ENCODE assay signal across 8 mouse cellular contexts in the genomic region with DNA sequence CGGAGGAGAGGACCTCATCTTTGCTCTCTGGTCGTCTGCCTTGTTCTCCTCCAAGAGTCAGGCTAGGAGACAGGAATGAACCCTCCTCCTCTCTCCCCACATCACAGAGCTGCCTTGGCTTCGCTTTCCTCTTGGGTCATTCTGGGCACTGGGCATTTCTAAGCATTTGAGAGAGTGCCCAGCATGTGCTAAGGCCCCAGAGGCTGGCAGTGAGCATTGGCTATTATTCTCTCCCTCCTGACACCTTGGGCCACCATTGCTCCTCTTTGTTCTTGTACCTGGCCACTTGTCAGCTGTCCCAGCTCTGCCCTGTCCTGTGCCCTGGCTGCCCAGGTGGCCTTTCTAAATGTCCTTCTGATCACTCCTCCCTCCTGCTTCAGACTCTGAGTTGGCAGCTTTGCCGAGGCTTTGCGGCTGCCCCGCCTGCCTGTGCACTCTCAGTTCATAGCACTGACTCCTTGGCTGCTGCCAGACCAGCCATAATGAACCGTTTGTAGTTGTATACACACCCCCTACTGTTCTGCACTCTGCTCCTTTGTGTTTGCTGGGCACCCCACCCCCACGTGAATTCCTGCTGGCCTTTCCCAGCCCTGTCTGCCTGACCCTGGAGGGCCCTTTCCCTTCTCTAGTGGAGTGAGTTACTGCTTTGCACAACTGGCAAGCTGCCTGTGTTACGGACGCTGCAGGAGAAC.
DNase-seq lines count a peak whose midpoint lies in the region; ATAC-seq lines count a peak whose summit lies in the region.

No protein-coding gene starts in this region.

- peak; percentile 73 for ATAC-seq in intestine, embryonic 15.5 days
- peak; percentile 87 for ATAC-seq in stomach, embryonic 14.5 days (ENCODE audit: insufficient number of reproducible peaks, insufficient read depth, low FRiP score, low read depth)
- no peak for ATAC-seq in monocyte, adult 5-6 weeks (replicated peaks; ENCODE audit: insufficient number of reproducible peaks, low FRiP score, low TSS enrichment, poor library complexity, severe bottlenecking)

- no peak overlapping the region for H3K9ac ChIP-seq in intestine, embryonic 15.5 days
- H3K9ac ChIP-seq in stomach, embryonic 14.5 days (replicated peaks; ENCODE audit: low read depth, low read length) = no peak overlapping the region

- 0 out of 2 replicates have a peak overlapping the region, but pooled peaks have one; percentile 14 for H3K27ac ChIP-seq in intestine, embryonic 15.5 days
- H3K27ac ChIP-seq in stomach, embryonic 14.5 days (ENCODE audit: low read length) = peak overlapping the region; percentile 48; the same call in 1 of the 2 replicates

- no peaks in the 10 kb centered on the region for H3K9me3 ChIP-seq in intestine, embryonic 15.5 days
- H3K9me3 ChIP-seq in stomach, embryonic 14.5 days (ENCODE audit: control insufficient read depth, low read depth, low read length) = no peaks in the 10 kb centered on the region

- 44% methylated on average over 10 of the region's 10 CpGs for WGBS in intestine, embryonic 15.5 days
- 41% methylated on average over 10 of the region's 10 CpGs for WGBS in stomach, embryonic 14.5 days

- no peak overlapping the region for H3K4me3 ChIP-seq in intestine, embryonic 15.5 days (replicated peaks)
- H3K4me3 ChIP-seq in stomach, embryonic 14.5 days (ENCODE audit: low read depth, low read length) = no peak overlapping the region

- peaks cover 14% of the 10 kb centered on the region for H3K4me1 ChIP-seq in intestine, embryonic 15.5 days (replicated peaks)
- peaks cover 6% of the 10 kb centered on the region; the same call in 1 of the 2 replicates for H3K4me1 ChIP-seq in stomach, embryonic 14.5 days (ENCODE audit: control insufficient read depth, insufficient read depth, low read length)

- H3K36me3 ChIP-seq in intestine, embryonic 15.5 days = no peaks in the 10 kb centered on the region
- H3K36me3 ChIP-seq in stomach, embryonic 14.5 days (ENCODE audit: control insufficient read depth, insufficient read depth, low read length) = peaks cover 3% of the 10 kb centered on the region

- H3K27me3 ChIP-seq in intestine, embryonic 15.5 days (replicated peaks) = no peaks in the 10 kb centered on the region
- no peaks in the 10 kb centered on the region for H3K27me3 ChIP-seq in stomach, embryonic 14.5 days (ENCODE audit: control insufficient read depth, insufficient read depth, low read length)

- H3K4me2 ChIP-seq in intestine, embryonic 15.5 days (replicated peaks) = no peak overlapping the region
- H3K4me2 ChIP-seq in stomach, embryonic 14.5 days (replicated peaks; ENCODE audit: low read depth, low read length) = no peak overlapping the region

- peak; percentile 49 for DNase-seq in adrenal gland, adult 2 months
- DNase-seq in cerebellum, postnatal 14 days = peak; percentile 58 to 61
- peak; percentile 42 to 54 for DNase-seq in frontal cortex, adult 2 months (ENCODE audit: extremely low spot score in 1 of 2, low spot score in 1 of 2)
- DNase-seq in left cerebral cortex, adult 9 months (ENCODE audit: low spot score in 2 of 2) = peak; percentile 53 to 68
- peak; percentile 66 for DNase-seq in lung, postnatal 25 days (ENCODE audit: low spot score)
